ENCODE assay signal across 12 mouse cellular contexts in the genomic region with DNA sequence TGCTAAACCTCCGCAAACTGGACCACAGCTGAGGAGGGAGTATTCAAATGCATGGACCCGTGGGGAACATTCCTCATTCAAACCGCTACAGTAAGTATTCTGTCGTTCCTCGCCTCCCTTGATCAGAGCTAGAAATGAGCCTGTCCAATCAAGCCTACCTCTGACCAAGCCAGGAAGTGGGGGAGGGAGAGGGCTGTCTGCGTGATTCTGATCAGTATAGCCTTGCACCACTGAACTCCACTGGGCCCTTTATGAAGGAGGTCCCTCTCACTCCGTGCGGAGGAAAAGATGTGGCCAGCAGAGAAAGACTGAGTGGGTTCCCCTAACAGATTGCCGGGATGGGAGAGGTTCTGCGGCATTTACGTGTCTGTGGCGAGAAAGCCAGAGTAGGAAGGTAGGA.
"Had no signal": no experiment of that assay in that cellular context is flagged by ENCODE, and none has a peak within 500 bp of the region (broad histone marks: within the 10 kb centered on the region; RNA-seq: fewer than 3 reads in every experiment).

No protein-coding gene starts in this region.

- H3K4me3 ChIP-seq: layer of hippocampus, adult 2 months; limb, embryonic 12.5 days; liver, embryonic 13.5 days; lung, embryonic 15.5 days had no signal

- H3K27me3 ChIP-seq: liver, embryonic 13.5 days had no signal

- H3K9ac ChIP-seq: limb, embryonic 12.5 days; liver, embryonic 13.5 days; liver, postnatal 0 days; lung, embryonic 15.5 days had no signal

- DNase-seq: kidney, postnatal 36 days; liver; liver, embryonic 13.5 days; liver, postnatal 0 days; midbrain, embryonic 14.5 days; thymus, adult 18-20 months; thymus, postnatal 14 days had no signal

- H3K9me3 ChIP-seq: limb, embryonic 12.5 days; lung, embryonic 15.5 days had no signal

- H3K4me1 ChIP-seq: liver, embryonic 13.5 days had no signal

- H3K27ac ChIP-seq: layer of hippocampus, adult 2 months; limb, embryonic 12.5 days; liver, embryonic 13.5 days; lung, embryonic 15.5 days had no signal

- H3K36me3 ChIP-seq: limb, embryonic 12.5 days; liver, embryonic 13.5 days; lung, embryonic 15.5 days had no signal

- ATAC-seq: inflammation-experienced regulatory T-cells, adult 6 months; intestine, postnatal 0 days; liver, postnatal 0 days had no signal

- H3K4me2 ChIP-seq: limb, embryonic 12.5 days; liver, embryonic 13.5 days; lung, embryonic 15.5 days had no signal
